In the genomic region with DNA sequence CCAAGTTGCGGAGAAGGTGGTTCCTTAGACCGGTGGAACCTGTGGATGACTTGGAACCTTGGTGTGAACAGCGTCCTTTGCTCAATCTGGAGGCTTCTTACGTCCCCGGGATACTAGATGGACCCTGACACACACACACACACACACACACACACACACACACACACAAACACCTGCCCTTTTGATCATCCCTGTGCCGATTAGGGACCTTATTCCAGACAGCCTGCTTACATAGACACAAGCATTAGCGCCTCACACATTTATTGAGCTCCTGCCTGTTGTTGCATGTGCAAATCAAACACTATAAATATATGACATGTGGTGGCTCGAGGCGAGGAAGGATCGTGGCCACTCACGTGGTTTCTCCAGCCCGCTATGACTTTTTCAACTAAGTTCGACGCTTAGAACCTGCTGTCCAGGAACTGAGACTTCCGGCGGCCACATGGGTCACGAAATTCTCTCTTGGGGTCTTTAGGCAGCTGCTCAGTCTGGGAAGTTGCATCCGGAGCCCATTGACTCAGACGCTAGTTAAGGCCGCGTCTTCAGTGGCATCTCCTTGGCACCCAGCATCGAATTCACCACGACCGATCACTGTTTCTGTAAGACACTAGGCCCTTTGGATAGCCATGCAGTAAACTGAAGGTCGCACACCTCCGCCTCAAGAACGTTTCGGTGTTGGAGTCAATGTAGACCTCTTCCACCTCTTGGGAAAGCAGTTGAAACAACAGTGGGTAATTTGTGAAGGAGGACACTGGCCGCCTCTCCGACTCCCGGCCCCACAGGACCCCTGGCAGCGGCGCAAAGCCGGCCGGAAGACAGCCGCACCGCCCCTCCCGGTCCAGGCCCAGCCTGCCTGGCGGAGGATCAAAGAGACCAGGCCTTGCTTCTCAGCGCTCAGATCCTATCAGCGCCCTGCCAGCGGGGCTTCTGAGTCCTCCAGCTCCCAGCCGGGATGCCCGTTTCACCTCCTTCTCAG, we compare ENCODE assay signal across 8 mouse cellular contexts. TPM values are rescaled to one million over a fixed set of nuclear protein-coding genes. Genes with fewer than 3 reads are reported as not detected.
A peak's percentile ranks its signal among the peaks of the same experiment; 100 is the strongest.
DNase-seq lines count a peak whose midpoint lies in the region; TF ChIP-seq lines count a peak whose summit lies in the region.

No protein-coding gene starts in this region.

- peak overlapping the region; percentile 89 for H3K27ac ChIP-seq in heart, embryonic 10.5 days
- no peak overlapping the region; the same call in 1 of the 2 replicates for H3K27ac ChIP-seq in kidney, adult 2 months (ENCODE audit: insufficient read depth, low read depth, low read length)

- H3K4me1 ChIP-seq in heart, embryonic 10.5 days, result peaks cover 56% of the 10 kb centered on the region
- H3K4me1 ChIP-seq in kidney, adult 2 months (ENCODE audit: control insufficient read depth, insufficient read depth, low read length), result no peaks in the 10 kb centered on the region; the same call in 1 of the 2 replicates
- peaks cover 8% of the 10 kb centered on the region; the same call in 1 of the 2 replicates for H3K4me1 ChIP-seq in lung, adult 2 months (ENCODE audit: control insufficient read depth, insufficient read depth, low read length)

- WGBS in heart, embryonic 10.5 days, result 8% methylated on average over 44 of the region's 44 CpGs
- WGBS in kidney, adult 2 months, result 22% methylated on average over 44 of the region's 44 CpGs
- 8% methylated on average over 44 of the region's 44 CpGs for WGBS in lung, adult 2 months

- no peak for TF ChIP-seq CTCF in kidney, adult 2 months (conservative IDR thresholded peaks at IDR 0.05; ENCODE audit: insufficient read depth, insufficient read length, low read depth, low read length)
- no peak for TF ChIP-seq CTCF in lung, adult 2 months (IDR thresholded peaks at IDR 0.05; ENCODE audit: insufficient read depth, low read length)

- peaks cover 9% of the 10 kb centered on the region for H3K36me3 ChIP-seq in heart, embryonic 10.5 days
- H3K36me3 ChIP-seq in kidney, adult 2 months (ENCODE audit: control insufficient read depth, insufficient read depth, low read length), result no peaks in the 10 kb centered on the region

- DNase-seq in right cerebral cortex, postnatal 25 days, result peak; percentile 45
- DNase-seq in right cerebral cortex, postnatal 36 days (ENCODE audit: low spot score in 2 of 2), result no peak
- peak; percentile 67 for DNase-seq in embryo, embryonic 9.5 days (ENCODE audit: extremely low spot score)
- no peak for DNase-seq in heart, embryonic 10.5 days (ENCODE audit: low spot score)
- DNase-seq in kidney, adult 2 months, result peak; percentile 71
- peak; percentile 64 for DNase-seq in lung, adult 2 months
- DNase-seq in ovary, adult 18-20 months (ENCODE audit: low spot score), result peak; percentile 62
- DNase-seq in adipocyte (ENCODE audit: low spot score), result no peak

- peak overlapping the region; percentile 81 for H3K4me3 ChIP-seq in heart, embryonic 10.5 days
- peak overlapping the region; percentile 50 for H3K4me3 ChIP-seq in kidney, adult 2 months (ENCODE audit: insufficient read depth, low read depth, low read length)
- peak overlapping the region; percentile 56 for H3K4me3 ChIP-seq in lung, adult 2 months (replicated peaks; ENCODE audit: extremely low read depth, low read depth, low read length)

- H3K9me3 ChIP-seq in heart, embryonic 10.5 days, result no peaks in the 10 kb centered on the region

- no peak for TF ChIP-seq POLR2A in kidney, adult 2 months (IDR thresholded peaks at IDR 0.05; ENCODE audit: low read depth, low read length)
- TF ChIP-seq POLR2A in lung, adult 2 months (IDR thresholded peaks at IDR 0.05; ENCODE audit: borderline replicate concordance, extremely low read depth, low read depth, low read length), result peak; percentile 42; the same call in 1 of the 2 replicates

- H3K27me3 ChIP-seq in heart, embryonic 10.5 days (ENCODE audit: insufficient read depth, poor library complexity, severe bottlenecking), result peaks cover 36% of the 10 kb centered on the region
- H3K27me3 ChIP-seq in kidney, adult 2 months (replicated peaks; ENCODE audit: control insufficient read depth, insufficient read depth, low read length), result no peaks in the 10 kb centered on the region

RNA-seq across cellular contexts. Expression of gene Tcf7, which starts 1.1 kb away (rescaled TPM):
- 7.6 and 11.5 TPM in 2 replicates for polyA plus RNA-seq in heart, embryonic 10.5 days (2016; fragmentation: Nextera tagmentation; extraction: Ambion mirVana)
- polyA plus RNA-seq in kidney, adult 2 months (2012; rRNA removed), result 2.1 and 13.2 TPM in 2 replicates
- polyA plus RNA-seq in lung, adult 2 months (2012; rRNA removed), result 26.8 and 30.2 TPM in 2 replicates

RNA-seq across cellular contexts. Expression of gene Skp1a, which starts 52.1 kb away (rescaled TPM):
- 516 and 546 TPM in 2 replicates for polyA plus RNA-seq in heart, embryonic 10.5 days (2016; fragmentation: Nextera tagmentation; extraction: Ambion mirVana)
- 34.4 and 68.9 TPM in 2 replicates for polyA plus RNA-seq in kidney, adult 2 months (2012; rRNA removed)
- polyA plus RNA-seq in lung, adult 2 months (2012; rRNA removed), result 13.0 and 25.8 TPM in 2 replicates

Comparison
In these comparisons a context has a peak if more than half of its experiments do, and no peak if none do; other contexts are left out.
1. DNase-seq: peak in right cerebral cortex, postnatal 25 days (single experiment), embryo, embryonic 9.5 days (single experiment), kidney, adult 2 months (single experiment), lung, adult 2 months (single experiment) and ovary, adult 18-20 months (single experiment); none in right cerebral cortex, postnatal 36 days (0 of 2), heart, embryonic 10.5 days (single experiment) and adipocyte (single experiment).
2. Peak in every context shown above with its lines, with median percentiles within 50 percentile points of each other: H3K4me3 ChIP-seq.